Mouse (Mus musculus) brain, embryonic 14.5 days (tissue): ENCODE results near the gene Fbxo42. TPM values are rescaled to one million over a fixed set of nuclear protein-coding genes. Genes with fewer than 3 reads are reported as not detected.
A peak's percentile ranks its signal among the peaks of the same experiment; 100 is the strongest.

Experiments
- DNase-seq: peaks from one replicate; pipeline ENCODE4 v3.0.0-alpha.2; 2011; ENCODE audit warnings: low read depth
- CTCF ChIP-seq: fragments of 200-500 bp; IDR thresholded peaks from 2 replicates; pipeline ENCODE4 v1.5.1; 2012; ENCODE audit warnings: inconsistent platforms, mild to moderate bottlenecking, moderate library complexity, borderline replicate concordance; ENCODE audit not compliant: insufficient read depth, insufficient read length; ENCODE audit errors: extremely low read depth
- POLR2A ChIP-seq: fragments of 200-500 bp; IDR thresholded peaks from 2 replicates; pipeline ENCODE4 v1.6.1; 2012; ENCODE audit warnings: mild to moderate bottlenecking, inconsistent platforms, borderline replicate concordance; ENCODE audit not compliant: poor library complexity, insufficient read depth, insufficient read length, severe bottlenecking; ENCODE audit errors: extremely low read depth
- polyA plus RNA-seq: library from polyadenylated mRNA; depleted of rRNA; stranded (reverse); fragments of >200 nt; gene quantifications from 2 replicates; pipeline ENCODE4 v1.2.3, GENCODE M21; 2012

Gene Fbxo42
- polyA plus RNA-seq, 1 experiment: 32.0 TPM

- TF ChIP-seq POLR2A (no peak), CTCF (no peak)
- DNase-seq: no peak
These were observed 63.9 kb downstream of the Fbxo42 start for GRCm38 (mm10) chr4:141211646-141212045.

GRCm38 (mm10) chr4:141212892-141213291 lies 65.2 kb downstream of the Fbxo42 start:
- TF ChIP-seq CTCF: no peak
- no peak for TF ChIP-seq POLR2A
- no peak for DNase-seq

- DNase-seq: peak; percentile 5
- TF ChIP-seq POLR2A (no peak), CTCF (no peak)
These were observed 65.6 kb downstream of the Fbxo42 start for GRCm38 (mm10) chr4:141213342-141213741.

GRCm38 (mm10) chr4:141213770-141214336 lies 66.1 kb downstream of the Fbxo42 start, which contains the start of gene Rsg1:
TSS of gene Rsg1 (plus strand) at chr4:141213956.
- DNase-seq: peak; percentile 99
- TF ChIP-seq CTCF: no peak
- peak; percentile 34; the same call in 1 of the 2 replicates for TF ChIP-seq POLR2A

GRCm38 (mm10) chr4:141214337-141214851 lies 66.7 kb downstream of the Fbxo42 start:
- TF ChIP-seq CTCF (peak; percentile 52; the same call in 1 of the 2 replicates), POLR2A (no peak)
- DNase-seq: peak; percentile 47

- DNase-seq: no peak
- TF ChIP-seq CTCF: no peak
- TF ChIP-seq POLR2A: no peak
These were observed 72.0 kb downstream of the Fbxo42 start for GRCm38 (mm10) chr4:141219583-141220213.

DNA sequence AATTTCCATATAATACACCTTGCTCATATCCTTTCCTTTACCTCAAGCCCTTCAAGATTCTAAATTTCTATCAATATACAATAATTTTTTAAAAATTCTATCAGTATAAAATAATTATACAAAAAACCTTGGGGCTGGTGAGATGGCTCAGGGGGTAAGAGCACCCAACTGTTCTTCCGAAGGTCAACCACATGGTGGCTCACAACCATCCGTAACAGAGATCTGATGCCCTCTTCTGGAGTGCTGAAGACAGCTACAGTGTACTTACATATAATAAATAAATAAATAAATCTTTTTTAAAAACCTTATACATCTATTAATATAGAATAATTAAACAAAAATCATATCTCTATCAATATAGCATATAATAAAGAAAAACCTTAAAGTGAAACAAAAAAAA lies 74.1 kb downstream of the Fbxo42 start:
- no peak for DNase-seq
- TF ChIP-seq CTCF: no peak
- no peak for TF ChIP-seq POLR2A

DNA sequence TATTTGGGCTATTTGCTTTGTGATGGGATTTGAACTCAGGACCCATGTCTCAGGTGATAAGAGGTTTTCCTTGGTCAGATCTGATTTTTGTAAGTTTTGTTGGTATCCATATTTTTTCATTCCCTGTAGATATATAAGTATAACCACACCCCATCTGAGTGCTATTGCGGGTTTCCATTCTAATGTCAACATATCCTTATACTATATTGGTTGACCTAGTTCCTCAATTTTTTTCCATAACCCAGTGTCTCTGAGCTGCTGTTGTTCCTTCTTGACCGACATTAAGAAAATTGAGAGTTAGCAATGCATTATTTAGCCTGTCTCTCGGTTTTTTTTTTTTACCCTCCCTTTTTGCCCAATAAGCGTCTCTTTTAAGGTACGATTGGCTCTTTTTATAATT lies 75.0 kb downstream of the Fbxo42 start:
- no peak for DNase-seq
- TF ChIP-seq POLR2A (no peak), CTCF (no peak)

- TF ChIP-seq POLR2A (no peak), CTCF (no peak)
- no peak for DNase-seq
These were observed 81.0 kb downstream of the Fbxo42 start for GRCm38 (mm10) chr4:141228687-141229086.

- no peak for TF ChIP-seq CTCF
- TF ChIP-seq POLR2A: no peak
- DNase-seq: no peak
These were observed 85.5 kb downstream of the Fbxo42 start for GRCm38 (mm10) chr4:141233196-141233595.

DNA sequence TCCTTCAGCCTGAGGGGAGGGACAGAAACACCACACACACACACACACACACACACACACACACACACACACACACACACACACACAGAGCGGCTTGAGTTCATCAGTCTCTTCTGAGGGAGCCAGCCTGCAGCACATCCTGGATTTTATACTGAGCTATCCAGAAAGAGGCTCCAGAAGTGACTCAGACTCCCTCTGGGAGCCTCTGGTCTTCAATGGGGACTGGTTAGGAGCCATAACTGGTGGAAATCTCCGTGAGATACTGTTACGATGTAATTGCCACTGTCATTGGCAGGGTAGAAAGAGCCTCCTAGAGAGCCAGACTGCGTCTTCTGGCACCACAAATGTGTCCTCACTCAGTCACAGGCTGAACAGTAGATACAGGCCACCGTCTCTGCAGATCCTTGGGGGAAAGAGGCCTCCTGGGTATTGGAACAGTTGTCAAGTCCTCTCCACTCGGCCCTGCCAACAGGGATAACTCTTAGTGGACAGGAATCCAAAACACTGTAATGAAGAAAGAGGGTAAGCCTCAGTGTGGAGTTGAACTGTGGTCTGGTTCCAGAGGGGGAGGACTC lies 87.9 kb downstream of the Fbxo42 start:
- no peak for TF ChIP-seq CTCF
- TF ChIP-seq POLR2A: no peak
- no peak for DNase-seq

DNA sequence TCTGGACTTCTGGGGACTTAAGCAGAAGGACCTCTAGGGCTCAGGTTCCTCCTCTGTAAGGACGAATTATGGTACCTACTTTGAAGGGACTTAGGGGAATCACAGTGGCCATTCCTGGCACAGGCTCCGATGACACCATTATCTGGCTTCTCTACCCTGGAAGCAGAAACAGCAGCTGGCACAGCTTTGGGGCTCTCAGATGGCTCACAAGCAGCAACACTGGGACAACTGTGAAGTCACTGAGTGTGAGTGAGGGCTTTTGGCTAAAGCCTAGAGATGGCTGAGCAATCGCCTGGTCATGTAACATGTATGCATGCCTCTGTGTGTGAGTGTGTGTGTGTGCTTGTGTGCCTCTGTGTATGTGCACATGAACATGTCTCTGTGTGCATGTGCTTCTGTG lies 89.1 kb downstream of the Fbxo42 start:
- TF ChIP-seq POLR2A (no peak), CTCF (no peak)

DNA sequence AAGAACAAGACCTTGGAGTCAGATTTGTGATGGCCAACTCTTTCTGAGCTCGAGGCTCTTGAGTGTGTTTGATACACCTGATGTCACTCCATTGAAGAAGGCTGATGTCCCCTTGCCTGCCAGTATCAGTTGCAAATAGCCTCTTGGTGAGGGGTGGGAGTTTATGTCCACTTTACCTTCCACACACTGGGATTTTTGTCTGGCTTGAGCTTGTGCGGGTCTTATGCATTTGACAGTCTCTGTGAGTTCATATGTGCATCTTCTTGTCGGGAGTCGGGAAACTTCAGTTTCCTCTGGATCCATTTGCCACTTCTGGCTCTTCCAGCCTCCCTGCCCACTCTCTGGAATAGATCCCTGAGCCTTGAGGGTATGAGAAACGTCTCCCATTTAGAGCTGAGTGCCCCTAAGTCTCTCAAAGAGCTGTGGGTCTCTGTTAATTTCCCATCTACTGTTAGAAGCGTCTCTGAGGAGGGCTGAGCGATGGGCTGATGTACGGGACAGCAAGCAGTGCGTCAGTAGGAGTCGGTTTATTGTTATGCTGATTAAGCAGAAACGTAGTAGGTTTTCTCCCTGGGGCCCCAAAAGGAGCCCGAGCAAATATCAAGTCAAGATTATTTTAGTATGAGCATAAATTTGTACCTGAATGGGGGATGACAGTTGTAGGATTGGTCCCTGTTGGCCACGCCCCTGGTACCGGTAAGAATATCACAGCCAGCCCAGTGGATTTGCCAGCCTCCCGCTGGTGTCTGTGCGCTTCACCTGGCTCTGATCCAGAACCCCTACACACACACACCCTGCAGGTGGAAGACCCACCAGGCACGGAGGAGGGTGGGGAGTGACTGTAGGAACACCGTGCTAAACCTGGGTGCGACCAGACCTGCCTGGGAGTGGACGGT lies 91.0 kb downstream of the Fbxo42 start:
- TF ChIP-seq POLR2A (no peak), CTCF (no peak)
- DNase-seq: no peak

More for the DNA sequence above, 89.1 kb downstream of the Fbxo42 start:
- DNase-seq: no peak

DNA sequence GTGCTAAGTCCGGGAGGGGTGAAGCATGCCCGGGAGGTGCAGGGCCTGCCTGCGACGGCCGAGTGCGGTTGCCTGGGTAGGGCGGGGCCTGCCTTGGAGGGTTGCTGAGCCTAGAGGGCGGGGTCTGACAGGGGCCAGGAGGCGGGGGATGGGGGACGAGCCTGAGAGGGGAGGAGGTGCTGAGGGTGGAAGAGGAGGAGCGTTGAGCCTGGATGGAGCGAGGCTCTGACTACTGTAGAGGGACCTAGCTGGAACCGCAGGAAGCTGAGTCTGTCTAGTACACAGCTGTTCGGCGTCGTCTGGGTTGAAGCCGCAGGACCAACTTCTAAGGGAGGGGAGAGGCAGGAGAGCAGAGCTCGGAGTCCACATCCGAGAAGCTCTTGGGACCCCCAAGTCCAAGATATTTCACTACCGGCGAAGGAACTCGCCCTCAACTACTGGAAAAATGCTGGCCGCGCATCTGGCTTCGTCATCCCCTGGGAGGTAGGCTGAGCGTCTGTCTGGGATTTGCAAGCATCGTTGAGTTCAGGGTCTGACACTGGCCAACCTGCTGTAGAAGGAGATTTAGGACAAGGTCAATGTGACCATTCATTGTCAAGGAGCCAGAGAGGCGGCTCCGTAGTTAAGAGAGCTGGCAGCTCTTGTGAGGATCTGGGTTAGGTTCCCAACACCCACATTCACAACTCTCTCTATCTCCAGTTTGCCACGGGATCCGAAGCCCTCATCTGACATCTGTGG lies 91.8 kb downstream of the Fbxo42 start, which contains the start of gene Arhgef19:
Gene Arhgef19, plus strand, starts transcription at position 112 of the 738 bp plus-strand sequence.
- no peak for TF ChIP-seq CTCF
- no peak for TF ChIP-seq POLR2A
- peak; percentile 92 for DNase-seq
